Mouse (Mus musculus) left cerebral cortex, postnatal 14 days (tissue): Measurements from ENCODE around the gene Ppl. TPM values are rescaled to one million over a fixed set of nuclear protein-coding genes. Genes with fewer than 3 reads are reported as not detected.

Experiments
- DNase-seq, 2 experiments: peaks; one replicate each; pipeline ENCODE4 v3.0.0; 2021 to 2022; ENCODE audit warnings: low spot score in 2 of 2, mixed read lengths in 1 of 2
- intact Hi-C: fragments of 180-260 bp; cut with DNase I; formaldehyde crosslinking; loops from one replicate; pipeline ENCODE4 v1.15.1; 2025
- total RNA-seq, 2 experiments: library from RNA; stranded (reverse); gene quantifications; 2 replicates each; pipeline ENCODE4 v1.2.3; 2021

The Ppl gene
- total RNA-seq, 2 experiments from 2014 or later: 0.04 to 0.53 TPM

DNA sequence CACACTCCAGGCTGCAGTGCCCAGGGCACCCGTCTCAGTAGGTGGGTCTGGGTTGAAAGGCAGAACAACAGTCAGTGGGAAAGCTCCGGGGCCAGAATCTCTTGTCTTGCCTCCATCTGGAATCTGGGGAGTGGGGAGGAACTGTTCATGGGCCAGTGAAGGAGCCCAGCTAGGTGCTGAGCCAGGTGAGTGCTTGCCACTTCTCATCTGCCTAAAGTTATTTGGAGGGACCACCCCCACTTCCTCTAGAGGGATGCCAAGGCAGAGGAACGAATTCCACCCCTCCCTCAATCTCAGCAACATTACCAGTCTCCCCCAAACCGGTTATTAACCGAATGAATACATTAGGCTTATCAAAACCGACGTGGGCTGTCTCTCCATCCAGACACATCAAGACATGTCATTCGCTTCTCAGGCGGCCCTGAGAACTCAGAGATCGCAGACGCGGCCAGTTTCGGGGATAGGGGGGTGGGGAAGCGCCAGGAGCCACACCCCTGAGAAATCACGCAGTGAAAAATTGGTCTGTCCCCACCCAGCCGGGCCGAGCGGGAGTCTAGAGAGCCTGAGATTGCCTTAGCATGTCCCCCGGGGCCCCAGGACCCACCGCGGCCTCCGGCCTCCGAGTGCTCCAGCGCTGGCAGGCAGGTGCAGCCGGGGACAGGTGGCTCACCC lies 834 bp downstream of the Ppl start:
- intact Hi-C loops: no loop called here
- DNase-seq: no peak

DNA sequence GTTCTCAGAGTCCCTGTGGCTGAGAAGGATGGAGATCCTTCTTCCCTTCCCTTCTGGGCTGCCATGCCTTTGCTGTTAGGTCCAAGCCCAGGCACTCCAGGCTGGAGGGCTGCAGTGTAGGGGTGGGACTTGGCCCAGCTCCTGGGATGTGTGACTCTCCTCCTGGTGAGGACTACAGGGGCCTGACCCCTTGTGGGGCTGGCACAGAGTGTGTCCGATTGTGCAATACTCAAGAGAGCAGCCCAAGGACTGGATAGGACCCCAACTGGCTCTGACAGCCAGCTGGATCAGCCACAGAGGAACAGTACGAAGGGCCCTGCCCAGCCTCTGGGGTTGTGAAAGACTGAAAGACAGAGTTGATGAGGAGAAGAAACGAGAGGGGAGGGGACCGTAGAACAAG lies 1.5 kb downstream of the Ppl start:
- intact Hi-C loops: no loop called here
- DNase-seq: no peak

DNA sequence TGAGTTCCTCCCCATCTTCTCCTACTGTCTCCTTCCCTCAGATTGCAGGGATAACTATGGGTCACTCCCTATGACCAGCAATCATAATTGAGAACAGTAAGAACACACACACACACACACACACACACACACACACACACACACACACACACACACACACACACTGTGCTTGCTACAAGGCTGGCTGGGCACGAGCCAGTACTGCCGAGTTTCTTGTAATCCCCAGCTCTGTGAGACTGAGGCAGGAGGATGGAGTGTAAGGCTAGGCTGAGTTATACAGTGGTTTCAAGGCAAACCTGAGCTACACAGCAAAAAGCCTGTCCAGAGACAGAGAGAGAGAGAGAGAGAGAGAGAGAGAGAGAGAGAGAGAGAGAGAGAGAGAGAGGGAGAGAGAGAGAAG lies 2.0 kb downstream of the Ppl start:
- no peak for DNase-seq
- intact Hi-C loops: no loop called here

GRCm38 (mm10) chr16:5123476-5123875 lies 8.7 kb downstream of the Ppl start:
- intact Hi-C loops: no loop called here
- no peak for DNase-seq

GRCm38 (mm10) chr16:5119845-5120244 lies 12.4 kb downstream of the Ppl start:
- intact Hi-C loops: no loop called here
- DNase-seq: no peak

- DNase-seq: no peak
- intact Hi-C loops: no loop called here
These were observed 12.8 kb downstream of the Ppl start for GRCm38 (mm10) chr16:5119385-5119784.

DNA sequence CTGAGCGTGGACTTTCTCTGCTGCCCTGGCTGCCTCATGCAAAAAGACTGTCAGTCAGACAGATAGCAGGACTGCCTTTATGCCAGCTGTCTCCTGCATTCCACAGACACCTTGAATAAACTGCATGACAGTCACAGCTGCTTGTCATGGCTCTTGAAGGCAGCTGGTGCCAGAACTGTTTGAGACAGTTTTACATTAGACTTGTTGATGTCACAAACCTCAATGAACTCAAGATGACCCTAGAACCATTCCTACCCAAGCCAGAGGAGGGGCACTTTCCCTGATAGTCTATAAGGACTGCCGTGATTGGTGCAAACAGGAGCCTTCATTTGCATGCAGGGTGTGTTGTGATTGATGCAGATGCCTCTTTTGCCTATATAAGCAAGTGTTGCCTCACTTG lies 18.6 kb downstream of the Ppl start:
- DNase-seq: peak in 1 of 2 experiments; percentile 22
- intact Hi-C loops: no loop called here

DNA sequence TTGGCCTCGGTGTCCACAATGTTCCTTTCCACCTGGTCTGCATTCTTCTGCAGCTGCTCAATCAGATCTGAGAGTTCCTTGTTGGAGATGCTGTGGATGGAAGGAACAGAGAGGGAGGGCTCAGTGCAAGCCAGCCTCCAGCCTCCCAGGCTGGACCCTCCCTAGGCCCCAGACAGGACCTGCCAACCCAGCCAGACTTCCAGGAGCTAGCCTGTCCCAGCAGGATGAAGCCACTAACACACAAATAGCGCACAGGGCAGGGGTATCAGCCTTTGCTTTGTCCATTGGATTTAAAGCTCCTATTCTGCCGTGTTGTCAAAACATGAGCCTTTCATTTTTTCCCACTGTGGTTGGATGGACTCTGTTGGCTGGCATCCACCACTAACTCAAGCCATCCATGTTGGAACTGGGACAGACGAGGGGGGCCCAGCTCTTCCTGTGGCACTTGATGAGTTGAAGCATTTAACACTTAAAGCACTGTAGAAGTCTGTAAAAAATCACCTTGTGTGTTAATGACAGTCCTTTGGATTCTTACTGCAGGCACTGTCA lies 19.1 kb downstream of the Ppl start:
- intact Hi-C loops: no loop called here
- no peak for DNase-seq

GRCm38 (mm10) chr16:5111021-5111420 lies 21.2 kb downstream of the Ppl start:
- DNase-seq: no peak
- intact Hi-C loops: no loop called here

- no peak for DNase-seq
- intact Hi-C loops: no loop called here
These were observed 22.3 kb downstream of the Ppl start for GRCm38 (mm10) chr16:5109877-5110276.

GRCm38 (mm10) chr16:5101000-5101399 lies 31.2 kb downstream of the Ppl start:
- intact Hi-C loops: no loop called here
- DNase-seq: no peak

GRCm38 (mm10) chr16:5096504-5096903 lies 35.7 kb downstream of the Ppl start:
- intact Hi-C loops: no loop called here
- no peak for DNase-seq

DNA sequence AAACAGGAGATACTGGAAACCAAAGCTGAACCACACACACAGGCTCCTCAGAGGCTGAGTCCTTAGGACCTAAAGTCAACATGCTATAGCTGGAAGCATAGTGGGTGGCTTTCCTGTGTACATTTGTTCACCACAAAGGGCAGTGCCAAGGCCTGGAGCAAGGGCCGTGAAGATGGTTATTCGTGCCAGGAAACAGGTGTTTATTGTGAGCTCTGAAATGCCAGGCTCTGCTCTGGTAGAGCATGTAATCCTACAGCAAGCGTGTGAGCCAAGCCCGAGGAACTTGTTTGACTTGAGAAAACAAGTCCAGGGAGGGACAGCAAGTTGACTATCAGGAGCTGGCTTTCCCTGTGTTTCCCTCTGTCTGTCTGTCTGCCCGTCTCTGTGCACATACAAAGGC lies 38.9 kb downstream of the Ppl start:
- no peak for DNase-seq
- intact Hi-C loops: no loop called here

- no peak for DNase-seq
- intact Hi-C loops: no loop called here
These were observed 43.2 kb downstream of the Ppl start for GRCm38 (mm10) chr16:5089021-5089420.

- intact Hi-C loops: no loop called here
- DNase-seq: no peak
These were observed 46.0 kb downstream of the Ppl start for GRCm38 (mm10) chr16:5086179-5086578.

DNA sequence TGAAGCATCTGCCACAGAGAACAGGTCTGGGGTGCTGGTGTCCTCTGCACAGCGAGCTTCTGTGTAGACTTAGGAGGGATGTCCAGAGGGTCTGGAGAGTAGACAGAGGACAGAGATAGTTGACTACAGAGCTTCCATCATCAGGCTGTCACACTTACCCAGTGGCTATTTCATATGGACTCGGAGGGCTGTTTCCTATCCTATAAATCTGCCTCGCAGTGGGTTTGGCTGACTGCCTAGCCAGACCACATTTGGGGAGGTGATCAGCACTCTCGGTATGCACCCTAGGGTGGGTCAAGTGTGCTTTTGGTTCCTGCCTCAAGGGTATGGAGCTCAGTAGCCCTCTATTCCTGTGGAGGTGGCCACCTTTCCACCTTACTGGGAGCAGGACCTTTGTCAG lies 47.0 kb downstream of the Ppl start:
- no peak for DNase-seq
- intact Hi-C loops: no loop called here

GRCm38 (mm10) chr16:5074341-5074740 lies 57.9 kb downstream of the Ppl start:
- intact Hi-C loops: no loop called here
- DNase-seq: no peak

DNA sequence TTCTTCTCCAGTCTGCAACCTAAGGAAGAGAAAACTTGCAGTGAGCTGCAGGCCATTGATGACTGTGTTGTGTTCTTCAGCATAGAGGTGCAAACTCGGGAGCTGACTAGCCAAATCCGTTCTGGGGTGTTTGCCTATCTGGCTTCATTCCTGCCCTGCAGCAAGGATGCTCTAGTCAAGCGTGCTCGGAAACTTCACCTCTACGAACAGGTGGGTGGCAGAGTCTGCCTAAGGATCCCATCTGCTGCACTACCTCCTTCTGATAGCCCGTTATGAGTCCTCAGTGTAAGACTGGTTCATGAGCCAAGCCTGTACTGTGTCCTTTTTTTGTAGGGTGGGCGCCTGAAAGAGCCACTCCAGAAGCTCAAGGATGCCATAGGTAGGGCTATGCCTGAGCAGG lies 60.2 kb downstream of the Ppl start:
- DNase-seq: no peak
- intact Hi-C loops: no loop called here

DNA sequence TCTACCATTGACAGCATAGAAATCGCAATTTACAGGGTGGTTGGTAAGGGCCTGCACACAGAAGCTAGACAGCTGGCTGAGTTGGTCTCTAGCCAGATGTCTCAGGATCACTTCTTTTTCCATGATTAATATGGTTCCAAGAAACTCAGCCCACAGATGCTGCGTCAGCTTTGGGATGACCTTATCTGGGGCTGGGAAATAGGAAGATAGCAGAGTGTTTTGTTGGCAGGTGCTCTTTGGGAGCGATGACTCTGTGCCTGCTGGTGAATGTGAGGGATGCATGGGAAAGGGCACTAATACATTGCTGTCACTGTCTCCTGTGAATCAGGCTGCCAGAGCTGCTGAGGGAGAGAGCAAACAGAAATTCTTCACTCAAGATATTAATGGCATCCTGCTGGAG lies 61.9 kb downstream of the Ppl start:
- DNase-seq: peak; percentile 27 to 41
- intact Hi-C loops: no loop called here

DNA sequence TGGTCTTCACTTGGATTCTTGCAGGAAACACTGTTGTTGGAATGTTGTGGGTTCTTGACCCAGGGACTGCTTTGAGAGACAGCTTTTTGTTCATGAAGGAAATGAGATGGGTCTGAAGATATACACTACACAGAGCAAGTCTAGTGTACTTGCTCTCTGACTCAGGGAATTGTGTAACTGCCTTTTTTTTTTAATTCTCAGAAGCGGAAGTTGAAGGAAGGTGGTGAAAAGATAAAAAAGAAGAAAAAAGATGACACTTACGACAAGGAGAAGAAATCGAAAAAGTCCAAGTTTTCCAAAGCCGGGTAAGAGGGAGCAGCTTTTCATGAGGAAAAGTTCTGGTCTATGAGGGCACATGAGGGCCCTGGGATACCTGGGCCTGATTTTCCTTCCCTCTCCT lies 68.7 kb downstream of the Ppl start:
- no peak for DNase-seq
- intact Hi-C loops: no loop called here

- intact Hi-C loops: no loop called here
- DNase-seq: peak; percentile 8 to 41
These were observed 74.1 kb downstream of the Ppl start for GRCm38 (mm10) chr16:5058114-5058513.
